Mouse (Mus musculus): ENCODE measurements around the gene Smarcal1.
A peak's percentile ranks its signal among the peaks of the same experiment; 100 is the strongest.

Smarcal1 gene

DNA sequence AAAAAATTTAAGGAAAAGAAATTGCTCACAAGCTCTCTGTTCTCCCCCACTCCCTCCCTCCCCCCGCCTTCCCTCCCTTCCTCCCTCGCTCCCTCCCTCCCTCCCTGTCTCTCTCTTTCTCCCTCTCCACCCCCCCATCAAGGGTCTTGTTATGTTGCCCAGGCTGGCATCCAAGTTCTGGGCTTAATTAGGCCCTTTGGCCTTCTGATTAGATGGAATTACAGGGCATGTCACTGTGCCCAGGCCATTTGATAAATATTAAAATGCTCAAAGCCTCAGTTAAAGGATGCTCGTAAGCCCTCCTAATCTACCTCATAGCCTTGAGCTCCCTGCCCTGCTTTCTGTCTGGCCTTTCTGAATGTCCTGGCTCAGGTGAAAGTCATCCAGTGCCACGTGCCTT lies 7.6 kb downstream of the Smarcal1 start:
- DNase-seq (ENCODE audit: low spot score), result no peak

GRCm38 (mm10) chr1:72592350-72592749 lies 9.3 kb downstream of the Smarcal1 start:
- DNase-seq (ENCODE audit: low spot score), result no peak

DNA sequence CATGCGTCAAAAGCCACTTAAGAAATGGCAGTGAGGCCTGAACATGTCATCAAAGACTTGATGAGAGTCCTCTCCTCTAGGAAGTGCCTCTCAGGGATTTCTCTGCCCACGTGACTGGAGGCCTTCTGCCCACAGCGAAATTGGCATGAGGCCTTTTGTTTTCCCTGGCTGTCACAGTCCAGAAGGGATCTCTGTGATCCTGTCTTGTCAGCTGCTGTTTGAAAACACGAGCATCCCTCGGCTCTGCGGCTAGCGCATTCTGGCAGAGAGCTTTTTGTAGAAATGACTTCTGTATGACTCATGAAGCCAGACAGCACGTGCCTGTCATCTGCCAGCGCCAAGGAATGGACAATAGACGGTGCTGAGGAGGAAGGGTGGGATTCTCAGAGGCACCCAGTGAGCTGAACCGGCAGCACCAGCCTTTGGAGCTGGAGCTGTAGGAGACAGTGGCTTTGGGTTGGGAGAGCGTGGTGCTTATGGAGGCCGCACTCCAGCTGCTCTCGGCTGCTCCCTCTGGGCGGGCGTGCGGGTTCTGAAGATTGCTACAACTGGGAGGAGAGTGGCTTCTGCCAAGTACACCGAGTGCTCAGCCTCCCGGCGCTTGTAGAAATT lies 10.4 kb downstream of the Smarcal1 start:
- peak; percentile 44 for DNase-seq (ENCODE audit: low spot score)

GRCm38 (mm10) chr1:72595686-72596085 lies 12.6 kb downstream of the Smarcal1 start:
- DNase-seq (ENCODE audit: low spot score), result no peak

- DNase-seq (ENCODE audit: low spot score), result peak; percentile 33
Observed at GRCm38 (mm10) chr1:72596231-72596630, 13.2 kb downstream of the Smarcal1 start.

DNA sequence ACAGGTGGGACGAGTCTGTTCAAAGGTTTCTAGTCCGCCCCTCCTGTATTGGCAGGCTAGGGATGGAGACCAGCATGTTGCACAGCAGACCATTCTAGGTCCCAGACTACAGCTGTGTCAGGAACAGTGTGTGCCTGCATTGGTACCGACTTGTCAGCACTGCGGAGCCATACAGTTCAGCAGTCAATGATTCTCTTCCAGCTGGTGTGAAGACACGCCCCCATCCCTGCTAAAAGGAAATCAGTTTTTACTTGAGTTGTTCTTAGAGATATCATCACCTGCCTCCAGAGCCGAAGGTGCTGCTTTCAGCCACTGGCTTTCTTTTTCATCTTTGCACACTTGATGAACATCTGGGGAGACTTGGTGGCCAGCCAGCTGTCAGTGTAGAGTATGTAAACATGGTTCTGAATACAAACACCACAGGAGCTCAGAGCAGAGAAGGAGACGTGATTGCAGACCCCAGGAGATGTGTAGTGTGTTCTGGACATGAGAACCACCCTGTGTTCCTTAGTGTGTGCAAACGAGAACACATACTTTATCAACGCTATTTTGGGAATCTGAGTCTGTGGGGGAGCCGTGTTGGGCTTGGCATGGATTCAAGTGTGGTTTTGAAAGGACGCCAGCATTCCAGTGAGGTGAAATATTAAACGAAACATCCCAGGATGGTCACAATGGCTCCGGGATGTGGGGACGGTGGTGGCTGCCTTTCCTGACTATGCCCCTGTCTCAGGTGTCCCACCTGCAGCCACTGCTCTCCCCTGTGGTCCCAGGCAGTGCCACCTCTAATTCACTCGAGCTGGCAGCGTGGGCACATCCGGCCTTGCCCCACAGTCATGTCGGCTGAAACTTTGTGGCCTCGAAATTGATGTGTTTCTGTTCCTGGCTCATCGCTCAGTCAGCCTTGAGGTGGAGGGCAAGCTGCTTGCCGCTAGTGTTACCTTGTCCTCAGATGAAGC lies 16.4 kb downstream of the Smarcal1 start:
- DNase-seq (ENCODE audit: low spot score), result peak; percentile 67

- no peak for DNase-seq (ENCODE audit: low spot score)
Observed at GRCm38 (mm10) chr1:72600778-72601177, 17.7 kb downstream of the Smarcal1 start.

GRCm38 (mm10) chr1:72601233-72601632 lies 18.2 kb downstream of the Smarcal1 start:
- DNase-seq (ENCODE audit: low spot score), result no peak

- no peak for DNase-seq (ENCODE audit: low spot score)
Observed at GRCm38 (mm10) chr1:72602186-72602585, 19.1 kb downstream of the Smarcal1 start.

GRCm38 (mm10) chr1:72602803-72603202 lies 19.8 kb downstream of the Smarcal1 start:
- no peak for DNase-seq (ENCODE audit: low spot score)

DNA sequence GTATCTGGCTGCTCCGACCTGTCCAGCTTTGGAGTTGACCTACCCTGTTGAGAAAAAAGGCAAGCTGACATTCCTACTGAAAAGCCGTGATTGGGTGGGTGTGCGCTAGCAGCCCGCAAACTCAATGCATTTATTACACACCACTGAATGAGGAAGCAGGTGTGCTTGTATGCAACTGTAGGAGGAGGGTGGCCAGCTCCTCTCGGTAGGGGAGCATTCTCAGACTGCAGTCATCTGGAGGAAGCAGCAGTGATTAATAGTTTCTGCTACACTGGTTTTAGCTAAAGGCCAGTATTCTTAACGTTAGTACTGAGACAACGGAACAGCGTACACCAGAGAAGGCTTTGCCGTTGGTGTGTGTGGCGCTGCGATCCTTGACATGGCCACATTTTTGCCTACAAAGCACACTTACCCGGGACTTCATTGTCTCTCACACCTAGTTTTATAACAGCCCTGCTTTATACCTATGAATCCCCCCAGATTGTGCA lies 23.2 kb downstream of the Smarcal1 start:
- DNase-seq (ENCODE audit: low spot score), result no peak

GRCm38 (mm10) chr1:72609129-72609528 lies 26.1 kb downstream of the Smarcal1 start:
- DNase-seq (ENCODE audit: low spot score), result no peak

DNA sequence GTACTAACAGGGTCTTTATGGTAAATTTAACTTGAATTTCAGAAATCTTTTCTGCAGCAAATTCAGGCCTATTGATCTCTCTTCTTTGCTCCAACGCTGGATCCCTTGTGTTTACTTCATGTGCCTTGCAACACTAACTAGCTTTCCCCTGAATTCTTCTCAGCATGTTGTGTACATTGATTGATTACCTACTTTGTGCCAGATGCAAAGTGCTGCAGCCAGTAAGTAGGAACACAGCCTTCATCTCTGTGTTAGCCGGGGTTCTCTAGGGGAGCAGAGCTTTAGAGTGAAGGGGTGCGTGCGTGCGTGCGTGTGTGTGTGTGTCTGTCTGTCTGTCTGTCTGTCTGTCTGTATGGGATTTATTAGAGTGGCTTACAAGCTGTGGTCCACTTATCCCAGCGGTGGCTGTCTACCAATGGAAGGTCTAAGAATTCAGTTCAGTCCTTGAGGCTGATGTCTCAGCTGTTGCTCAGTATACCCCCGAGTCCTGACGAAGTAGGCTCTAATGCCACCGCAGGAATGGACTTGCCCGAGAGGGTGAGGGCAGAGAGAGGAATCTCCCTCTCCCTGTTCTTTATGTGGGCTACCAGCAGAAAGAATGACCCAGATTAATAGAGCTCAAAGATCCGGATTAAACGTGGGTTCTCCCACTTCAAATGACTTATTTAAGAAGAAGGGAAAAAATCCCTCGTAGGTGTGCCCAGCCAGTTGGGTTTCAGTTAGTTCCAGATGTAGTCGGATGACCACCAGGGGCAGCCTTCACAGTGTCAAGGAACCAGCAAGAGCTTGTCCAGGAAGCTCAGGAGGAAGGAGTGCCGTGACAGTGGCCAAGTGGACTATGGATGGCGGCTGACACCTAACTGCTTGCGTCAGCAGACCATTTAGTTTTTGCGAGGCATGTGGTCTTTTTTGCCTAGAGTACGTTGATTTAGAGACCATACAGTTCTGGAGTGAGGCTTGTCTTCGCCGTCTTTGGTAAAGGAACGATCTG lies 27.1 kb downstream of the Smarcal1 start:
- DNase-seq (ENCODE audit: low spot score), result no peak

- DNase-seq (ENCODE audit: low spot score), result no peak
Observed at GRCm38 (mm10) chr1:72612172-72612571, 29.1 kb downstream of the Smarcal1 start.

- DNase-seq (ENCODE audit: low spot score), result no peak
Observed at GRCm38 (mm10) chr1:72635221-72635620, 52.2 kb downstream of the Smarcal1 start.

- DNase-seq (ENCODE audit: low spot score), result peak; percentile 27
Observed at GRCm38 (mm10) chr1:72640658-72641410, 57.8 kb downstream of the Smarcal1 start.

- DNase-seq (ENCODE audit: low spot score), result no peak
Observed at GRCm38 (mm10) chr1:72673070-72673469, 90.0 kb downstream of the Smarcal1 start.
